Mouse (Mus musculus): ENCODE data around the gene Fgfr2. TPM values are rescaled to one million over a fixed set of nuclear protein-coding genes. Genes with fewer than 3 reads are reported as not detected.

Fgfr2 gene
- polyA plus RNA-seq, 1 experiment from 2014 or later: 24.1 TPM

DNA sequence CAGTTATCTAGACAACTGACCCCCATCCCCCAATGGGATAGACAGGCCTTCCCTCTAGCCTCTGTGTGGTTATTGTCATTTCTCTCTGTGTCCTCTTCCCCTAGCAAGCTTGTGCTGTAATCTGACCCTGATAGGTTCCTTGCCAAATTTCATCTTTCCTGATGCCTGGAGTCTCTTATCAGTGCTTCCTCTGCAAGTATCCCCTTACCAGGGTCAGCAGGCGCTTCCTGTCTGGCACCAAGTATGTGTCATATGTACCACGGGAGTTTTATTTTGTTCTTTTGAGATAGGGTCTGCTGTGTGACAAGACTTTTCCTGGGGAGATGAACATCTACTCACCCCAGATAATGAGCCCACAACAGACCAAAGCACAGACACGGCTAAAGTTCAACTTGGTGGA lies 844.5 kb downstream of the Fgfr2 start:
- H3K27me3 ChIP-seq (replicated peaks; ENCODE audit: control insufficient read depth, insufficient read depth, low read length): no peaks in the 10 kb centered on the region
- no peaks in the 10 kb centered on the region for H3K9me3 ChIP-seq (ENCODE audit: control insufficient read depth, low read length)
- H3K9ac ChIP-seq (ENCODE audit: low read depth, low read length): no peak overlapping the region
- no peaks in the 10 kb centered on the region for H3K36me3 ChIP-seq (ENCODE audit: control insufficient read depth, insufficient read depth, low read length)
- 90% methylated on average over 3 of the region's 3 CpGs for WGBS
- H3K4me1 ChIP-seq (ENCODE audit: control insufficient read depth, insufficient read depth, low read depth, low read length): peaks cover 9% of the 10 kb centered on the region
- no peak overlapping the region for H3K4me3 ChIP-seq (ENCODE audit: low read length)
- no peak for ATAC-seq
- no peak overlapping the region for H3K4me2 ChIP-seq (ENCODE audit: low read length)
- H3K27ac ChIP-seq (ENCODE audit: low read depth, low read length): no peak overlapping the region

DNA sequence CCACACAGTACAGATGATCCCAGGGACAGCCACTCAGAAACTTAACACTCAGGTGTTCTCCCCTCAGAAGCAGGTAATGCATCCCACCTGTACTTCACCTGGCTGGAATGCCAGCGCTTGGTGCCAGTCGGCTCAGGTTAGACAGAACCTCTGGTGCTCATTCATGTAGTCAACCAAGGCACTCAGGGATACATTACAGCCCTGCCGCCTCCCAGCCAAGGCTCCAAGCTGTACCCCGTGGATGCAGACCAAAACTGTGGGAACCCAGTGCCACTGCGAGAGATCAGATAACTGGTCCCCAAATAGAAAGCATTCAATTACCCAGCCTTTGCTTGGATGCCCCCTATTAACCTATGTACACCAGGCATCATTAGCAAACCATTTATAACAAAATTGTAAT lies 846.9 kb downstream of the Fgfr2 start:
- no peaks in the 10 kb centered on the region for H3K4me1 ChIP-seq (ENCODE audit: control insufficient read depth, insufficient read depth, low read depth, low read length)
- H3K27ac ChIP-seq (ENCODE audit: low read depth, low read length): no peak overlapping the region
- no peak for ATAC-seq
- H3K36me3 ChIP-seq (ENCODE audit: control insufficient read depth, insufficient read depth, low read length): no peaks in the 10 kb centered on the region
- no peak overlapping the region for H3K4me3 ChIP-seq (ENCODE audit: low read length)
- no peaks in the 10 kb centered on the region for H3K27me3 ChIP-seq (replicated peaks; ENCODE audit: control insufficient read depth, insufficient read depth, low read length)
- no peak overlapping the region for H3K9ac ChIP-seq (ENCODE audit: low read depth, low read length)
- no peak overlapping the region for H3K4me2 ChIP-seq (ENCODE audit: low read length)
- 66% methylated on average over 5 of the region's 5 CpGs for WGBS
- no peaks in the 10 kb centered on the region for H3K9me3 ChIP-seq (ENCODE audit: control insufficient read depth, low read length)

- Histone ChIP-seq H3K36me3 (ENCODE audit: control insufficient read depth, insufficient read depth, low read length) (no peaks in the 10 kb centered on the region), H3K4me2 (ENCODE audit: low read length) (no peak overlapping the region), H3K9ac (ENCODE audit: low read depth, low read length) (no peak overlapping the region), H3K27ac (ENCODE audit: low read depth, low read length) (no peak overlapping the region), H3K4me1 (ENCODE audit: control insufficient read depth, insufficient read depth, low read depth, low read length) (no peaks in the 10 kb centered on the region), H3K27me3 (replicated peaks; ENCODE audit: control insufficient read depth, insufficient read depth, low read length) (no peaks in the 10 kb centered on the region), H3K4me3 (ENCODE audit: low read length) (no peak overlapping the region), H3K9me3 (ENCODE audit: control insufficient read depth, low read length) (no peaks in the 10 kb centered on the region)
- 57% methylated on average over 2 of the region's 2 CpGs for WGBS
- ATAC-seq: no peak
These were observed 849.2 kb downstream of the Fgfr2 start for GRCm38 (mm10) chr7:132273741-132274513.

- no peaks in the 10 kb centered on the region for H3K4me1 ChIP-seq (ENCODE audit: control insufficient read depth, insufficient read depth, low read depth, low read length)
- H3K4me2 ChIP-seq (ENCODE audit: low read length): no peak overlapping the region
- no peak for ATAC-seq
- no peak overlapping the region for H3K9ac ChIP-seq (ENCODE audit: low read depth, low read length)
- WGBS: 96% methylated on average over 5 of the region's 5 CpGs
- H3K36me3 ChIP-seq (ENCODE audit: control insufficient read depth, insufficient read depth, low read length): 0 out of 2 replicates have a peak, but pooled peaks cover 3% of the 10 kb centered on the region
- H3K9me3 ChIP-seq (ENCODE audit: control insufficient read depth, low read length): no peaks in the 10 kb centered on the region
- no peak overlapping the region for H3K27ac ChIP-seq (ENCODE audit: low read depth, low read length)
- H3K4me3 ChIP-seq (ENCODE audit: low read length): no peak overlapping the region
- H3K27me3 ChIP-seq (replicated peaks; ENCODE audit: control insufficient read depth, insufficient read depth, low read length): no peaks in the 10 kb centered on the region
These were observed 850.2 kb downstream of the Fgfr2 start for GRCm38 (mm10) chr7:132272984-132273383.

- Histone ChIP-seq H3K27ac (ENCODE audit: low read depth, low read length) (no peak overlapping the region), H3K4me3 (ENCODE audit: low read length) (no peak overlapping the region), H3K36me3 (ENCODE audit: control insufficient read depth, insufficient read depth, low read length) (0 out of 2 replicates have a peak, but pooled peaks cover 3% of the 10 kb centered on the region), H3K4me1 (ENCODE audit: control insufficient read depth, insufficient read depth, low read depth, low read length) (no peaks in the 10 kb centered on the region), H3K9me3 (ENCODE audit: control insufficient read depth, low read length) (no peaks in the 10 kb centered on the region), H3K9ac (ENCODE audit: low read depth, low read length) (no peak overlapping the region), H3K27me3 (replicated peaks; ENCODE audit: control insufficient read depth, insufficient read depth, low read length) (no peaks in the 10 kb centered on the region), H3K4me2 (ENCODE audit: low read length) (no peak overlapping the region)
- no peak for ATAC-seq
- 83% methylated on average over 8 of the region's 8 CpGs for WGBS
These were observed 852.8 kb downstream of the Fgfr2 start for GRCm38 (mm10) chr7:132270364-132270763.

- 0 out of 2 replicates have a peak, but pooled peaks cover 3% of the 10 kb centered on the region for H3K36me3 ChIP-seq (ENCODE audit: control insufficient read depth, insufficient read depth, low read length)
- H3K4me2 ChIP-seq (ENCODE audit: low read length): no peak overlapping the region
- no peaks in the 10 kb centered on the region for H3K9me3 ChIP-seq (ENCODE audit: control insufficient read depth, low read length)
- no peaks in the 10 kb centered on the region for H3K27me3 ChIP-seq (replicated peaks; ENCODE audit: control insufficient read depth, insufficient read depth, low read length)
- no peak overlapping the region for H3K27ac ChIP-seq (ENCODE audit: low read depth, low read length)
- H3K9ac ChIP-seq (ENCODE audit: low read depth, low read length): no peak overlapping the region
- H3K4me3 ChIP-seq (ENCODE audit: low read length): no peak overlapping the region
- no peak for ATAC-seq
- peaks cover 2% of the 10 kb centered on the region; the same call in 1 of the 2 replicates for H3K4me1 ChIP-seq (ENCODE audit: control insufficient read depth, insufficient read depth, low read depth, low read length)
- WGBS: 78% methylated on average over 3 of the region's 3 CpGs
These were observed 853.5 kb downstream of the Fgfr2 start for GRCm38 (mm10) chr7:132269661-132270060.

GRCm38 (mm10) chr7:132267721-132268498 lies 855.2 kb downstream of the Fgfr2 start:
- H3K4me2 ChIP-seq (ENCODE audit: low read length): no peak overlapping the region
- 87% methylated on average over 4 of the region's 4 CpGs for WGBS
- H3K4me1 ChIP-seq (ENCODE audit: control insufficient read depth, insufficient read depth, low read depth, low read length): peaks cover 6% of the 10 kb centered on the region
- H3K9ac ChIP-seq (ENCODE audit: low read depth, low read length): no peak overlapping the region
- H3K27me3 ChIP-seq (replicated peaks; ENCODE audit: control insufficient read depth, insufficient read depth, low read length): no peaks in the 10 kb centered on the region
- no peaks in the 10 kb centered on the region for H3K9me3 ChIP-seq (ENCODE audit: control insufficient read depth, low read length)
- H3K36me3 ChIP-seq (ENCODE audit: control insufficient read depth, insufficient read depth, low read length): 0 out of 2 replicates have a peak, but pooled peaks cover 3% of the 10 kb centered on the region
- no peak overlapping the region for H3K27ac ChIP-seq (ENCODE audit: low read depth, low read length)
- H3K4me3 ChIP-seq (ENCODE audit: low read length): no peak overlapping the region
- ATAC-seq: no peak

- Histone ChIP-seq H3K4me2 (ENCODE audit: low read length) (no peak overlapping the region), H3K9ac (ENCODE audit: low read depth, low read length) (no peak overlapping the region), H3K4me3 (ENCODE audit: low read length) (no peak overlapping the region), H3K9me3 (ENCODE audit: control insufficient read depth, low read length) (no peaks in the 10 kb centered on the region), H3K36me3 (ENCODE audit: control insufficient read depth, insufficient read depth, low read length) (0 out of 2 replicates have a peak, but pooled peaks cover 3% of the 10 kb centered on the region), H3K27me3 (replicated peaks; ENCODE audit: control insufficient read depth, insufficient read depth, low read length) (no peaks in the 10 kb centered on the region), H3K4me1 (ENCODE audit: control insufficient read depth, insufficient read depth, low read depth, low read length) (peaks cover 11% of the 10 kb centered on the region), H3K27ac (ENCODE audit: low read depth, low read length) (peak overlapping the region; percentile 6; the same call in 1 of the 2 replicates)
- 48% methylated on average over 3 of the region's 3 CpGs for WGBS
- no peak for ATAC-seq
These were observed 858.4 kb downstream of the Fgfr2 start for GRCm38 (mm10) chr7:132264763-132265162.

DNA sequence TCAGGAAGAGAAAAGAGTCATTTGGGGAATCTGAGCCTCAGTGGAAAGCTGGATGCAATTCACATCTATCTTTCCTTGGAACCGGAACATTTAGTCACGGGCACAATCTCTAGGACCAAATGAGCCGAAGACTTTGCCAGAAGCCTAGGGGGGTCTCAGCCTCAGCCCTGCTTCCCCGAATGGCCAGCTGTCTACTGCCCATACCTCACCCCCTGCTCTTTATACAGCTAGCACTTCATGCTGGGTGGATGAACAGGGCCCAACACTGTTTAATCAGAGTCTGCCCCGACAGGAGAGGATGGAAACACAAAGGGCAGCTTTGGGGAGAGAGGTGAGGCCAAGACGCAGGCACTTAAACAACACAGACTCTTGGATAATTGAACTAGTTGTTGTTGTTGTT lies 860.0 kb downstream of the Fgfr2 start:
- Histone ChIP-seq H3K36me3 (ENCODE audit: control insufficient read depth, insufficient read depth, low read length) (no peaks in the 10 kb centered on the region), H3K27ac (ENCODE audit: low read depth, low read length) (peak overlapping the region; percentile 44), H3K9ac (ENCODE audit: low read depth, low read length) (no peak overlapping the region), H3K4me1 (ENCODE audit: control insufficient read depth, insufficient read depth, low read depth, low read length) (peaks cover 16% of the 10 kb centered on the region), H3K27me3 (replicated peaks; ENCODE audit: control insufficient read depth, insufficient read depth, low read length) (no peaks in the 10 kb centered on the region), H3K4me2 (ENCODE audit: low read length) (no peak overlapping the region), H3K4me3 (ENCODE audit: low read length) (no peak overlapping the region), H3K9me3 (ENCODE audit: control insufficient read depth, low read length) (no peaks in the 10 kb centered on the region)
- WGBS: 30% methylated on average over 6 of the region's 6 CpGs
- ATAC-seq: peak; percentile 62
